Mouse (Mus musculus): ENCODE data around the gene Hist1h2bj. TPM values are rescaled to one million over a fixed set of nuclear protein-coding genes. Genes with fewer than 3 reads are reported as not detected.
"Not testable (repeated sequence)": the region's sequence is repeated elsewhere in the genome, so short reads cannot be mapped to it uniquely, and the experiment has no call there.

The Hist1h2bj gene
- polyA plus RNA-seq, 1 experiment from 2014 or later: 1.8 TPM

- H3K4me2 ChIP-seq (replicated peaks): peak overlapping the region; percentile 76
- WGBS: 2% methylated on average over 17 of the region's 23 CpGs
- no peaks in the 10 kb centered on the region for H3K27me3 ChIP-seq (ENCODE audit: control insufficient read depth, insufficient read depth, low read length)
- peaks cover 23% of the 10 kb centered on the region for H3K4me1 ChIP-seq (replicated peaks; ENCODE audit: control insufficient read depth, insufficient read depth, low read length)
- no peak for DNase-seq (ENCODE audit: low spot score)
- peak overlapping the region; percentile 30 for H3K4me3 ChIP-seq (replicated peaks; ENCODE audit: low read length)
- peak; percentile 1; the same call in 1 of the 2 replicates for ATAC-seq (ENCODE audit: low FRiP score)
- no peaks in the 10 kb centered on the region for H3K9me3 ChIP-seq (ENCODE audit: control insufficient read depth, low read length)
- peak overlapping the region; percentile 57 for H3K9ac ChIP-seq
- H3K27ac ChIP-seq: peak overlapping the region; percentile 32; the same call in 1 of the 2 replicates
- H3K36me3 ChIP-seq (replicated peaks; ENCODE audit: control insufficient read depth, insufficient read depth): no peaks in the 10 kb centered on the region
Measured at GRCm38 (mm10) chr13:22036149-22036956, 6.7 kb upstream of the Hist1h2bj start.

GRCm38 (mm10) chr13:22036986-22037385, 6.0 kb upstream of the Hist1h2bj start:
- Histone ChIP-seq H3K9ac (peak overlapping the region; percentile 46; the same call in 1 of the 2 replicates), H3K27me3 (ENCODE audit: control insufficient read depth, insufficient read depth, low read length) (no peaks in the 10 kb centered on the region), H3K36me3 (replicated peaks; ENCODE audit: control insufficient read depth, insufficient read depth) (no peaks in the 10 kb centered on the region), H3K4me2 (replicated peaks) (peak overlapping the region; percentile 76), H3K9me3 (ENCODE audit: control insufficient read depth, low read length) (no peaks in the 10 kb centered on the region), H3K4me1 (replicated peaks; ENCODE audit: control insufficient read depth, insufficient read depth, low read length) (peaks cover 28% of the 10 kb centered on the region), H3K4me3 (replicated peaks; ENCODE audit: low read length) (peak overlapping the region; percentile 30; the same call in 1 of the 2 replicates), H3K27ac (no peak overlapping the region)
- WGBS: 70% methylated on average over 3 of the region's 3 CpGs
- DNase-seq (ENCODE audit: low spot score) (no peak), ATAC-seq (ENCODE audit: low FRiP score) (no peak)

GRCm38 (mm10) chr13:22037415-22037814, 5.6 kb upstream of the Hist1h2bj start:
- Histone ChIP-seq H3K4me3 (replicated peaks; ENCODE audit: low read length) (no peak overlapping the region), H3K4me2 (replicated peaks) (no peak overlapping the region), H3K4me1 (replicated peaks; ENCODE audit: control insufficient read depth, insufficient read depth, low read length) (peaks cover 32% of the 10 kb centered on the region), H3K36me3 (replicated peaks; ENCODE audit: control insufficient read depth, insufficient read depth) (no peaks in the 10 kb centered on the region), H3K9me3 (ENCODE audit: control insufficient read depth, low read length) (no peaks in the 10 kb centered on the region), H3K27ac (no peak overlapping the region), H3K27me3 (ENCODE audit: control insufficient read depth, insufficient read depth, low read length) (no peaks in the 10 kb centered on the region), H3K9ac (no peak overlapping the region)
- 90% methylated on average over 2 of the region's 2 CpGs for WGBS
- ATAC-seq (ENCODE audit: low FRiP score) (no peak), DNase-seq (ENCODE audit: low spot score) (no peak)

- ATAC-seq (ENCODE audit: low FRiP score): no peak
- Histone ChIP-seq H3K27me3 (ENCODE audit: control insufficient read depth, insufficient read depth, low read length) (no peaks in the 10 kb centered on the region), H3K4me2 (replicated peaks) (no peak overlapping the region), H3K4me3 (replicated peaks; ENCODE audit: low read length) (no peak overlapping the region), H3K36me3 (replicated peaks; ENCODE audit: control insufficient read depth, insufficient read depth) (no peaks in the 10 kb centered on the region), H3K27ac (no peak overlapping the region), H3K9me3 (ENCODE audit: control insufficient read depth, low read length) (no peaks in the 10 kb centered on the region), H3K9ac (no peak overlapping the region), H3K4me1 (replicated peaks; ENCODE audit: control insufficient read depth, insufficient read depth, low read length) (peaks cover 35% of the 10 kb centered on the region)
- 71% methylated on average over 5 of the region's 5 CpGs for WGBS
- DNase-seq (ENCODE audit: low spot score): no peak
Measured at GRCm38 (mm10) chr13:22039364-22039763, 3.6 kb upstream of the Hist1h2bj start.

- WGBS: 15% methylated on average over 2 of the region's 2 CpGs
- Histone ChIP-seq H3K27ac (peak overlapping the region; percentile 66; the same call in 1 of the 2 replicates), H3K4me3 (replicated peaks; ENCODE audit: low read length) (peak overlapping the region; percentile 28; the same call in 1 of the 2 replicates), H3K4me2 (replicated peaks) (peak overlapping the region; percentile 61), H3K9ac (no peak overlapping the region), H3K4me1 (replicated peaks; ENCODE audit: control insufficient read depth, insufficient read depth, low read length) (peaks cover 30% of the 10 kb centered on the region), H3K36me3 (replicated peaks; ENCODE audit: control insufficient read depth, insufficient read depth) (no peaks in the 10 kb centered on the region), H3K9me3 (ENCODE audit: control insufficient read depth, low read length) (no peaks in the 10 kb centered on the region), H3K27me3 (ENCODE audit: control insufficient read depth, insufficient read depth, low read length) (no peaks in the 10 kb centered on the region)
- DNase-seq (ENCODE audit: low spot score): no peak
- no peak for ATAC-seq (ENCODE audit: low FRiP score)
Measured at GRCm38 (mm10) chr13:22039951-22040463, 3.0 kb upstream of the Hist1h2bj start.

GRCm38 (mm10) chr13:22040464-22041141, 2.4 kb upstream of the Hist1h2bj start:
- peak overlapping the region; percentile 61 for H3K4me2 ChIP-seq (replicated peaks)
- DNase-seq (ENCODE audit: low spot score) (no peak), ATAC-seq (ENCODE audit: low FRiP score) (peak; percentile 12; the same call in 1 of the 2 replicates)
- no peaks in the 10 kb centered on the region for H3K9me3 ChIP-seq (ENCODE audit: control insufficient read depth, low read length)
- WGBS: under 1% methylated on average over 19 of the region's 24 CpGs
- peak overlapping the region; percentile 28 for H3K4me3 ChIP-seq (replicated peaks; ENCODE audit: low read length)
- H3K27me3 ChIP-seq (ENCODE audit: control insufficient read depth, insufficient read depth, low read length): no peaks in the 10 kb centered on the region
- peaks cover 30% of the 10 kb centered on the region for H3K4me1 ChIP-seq (replicated peaks; ENCODE audit: control insufficient read depth, insufficient read depth, low read length)
- no peaks in the 10 kb centered on the region for H3K36me3 ChIP-seq (replicated peaks; ENCODE audit: control insufficient read depth, insufficient read depth)
- peak overlapping the region; percentile 66 for H3K27ac ChIP-seq
- peak overlapping the region; percentile 12; the same call in 1 of the 2 replicates for H3K9ac ChIP-seq

GRCm38 (mm10) chr13:22041142-22041536, 1.9 kb upstream of the Hist1h2bj start, which contains the start of gene Hist1h4i:
Gene Hist1h4i, minus strand, starts transcription at chr13:22041362.
- Histone ChIP-seq H3K4me3 (replicated peaks; ENCODE audit: low read length) (peak within 1 kb of the TSS; percentile 35), H3K4me1 (replicated peaks; ENCODE audit: control insufficient read depth, insufficient read depth, low read length) (peaks cover 29% of the 10 kb centered on the region), H3K4me2 (replicated peaks) (peak within 1 kb of the TSS; percentile 61), H3K9ac (peak within 1 kb of the TSS; percentile 49), H3K27ac (peak within 1 kb of the TSS; percentile 81)
- not testable (repeated sequence) for H3K9me3 ChIP-seq (ENCODE audit: control insufficient read depth, low read length); H3K27me3 ChIP-seq (ENCODE audit: control insufficient read depth, insufficient read depth, low read length); H3K36me3 ChIP-seq (replicated peaks; ENCODE audit: control insufficient read depth, insufficient read depth)
- DNase-seq (ENCODE audit: low spot score) (peak; percentile 96), ATAC-seq (ENCODE audit: low FRiP score) (peak; percentile 71)
- 0% methylated on average over 24 of the region's 27 CpGs for whole genome bisulfite sequencing

GRCm38 (mm10) chr13:22041651-22042567, 1.1 kb upstream of the Hist1h2bj start:
- Histone ChIP-seq H3K9ac (peak overlapping the region; percentile 49), H3K4me2 (replicated peaks) (peak overlapping the region; percentile 61), H3K36me3 (replicated peaks; ENCODE audit: control insufficient read depth, insufficient read depth) (no peaks in the 10 kb centered on the region), H3K4me1 (replicated peaks; ENCODE audit: control insufficient read depth, insufficient read depth, low read length) (peaks cover 21% of the 10 kb centered on the region), H3K27me3 (ENCODE audit: control insufficient read depth, insufficient read depth, low read length) (no peaks in the 10 kb centered on the region), H3K27ac (peak overlapping the region; percentile 81), H3K4me3 (replicated peaks; ENCODE audit: low read length) (peak overlapping the region; percentile 35), H3K9me3 (ENCODE audit: control insufficient read depth, low read length) (no peaks in the 10 kb centered on the region)
- no peak for ATAC-seq (ENCODE audit: low FRiP score)
- WGBS: 4% methylated on average over 13 of the region's 13 CpGs
- peak; percentile 43 for DNase-seq (ENCODE audit: low spot score)

Measured in hindbrain, embryonic 14.5 days (tissue).